ENCODE assay signal across 26 mouse cellular contexts in the genomic region with DNA sequence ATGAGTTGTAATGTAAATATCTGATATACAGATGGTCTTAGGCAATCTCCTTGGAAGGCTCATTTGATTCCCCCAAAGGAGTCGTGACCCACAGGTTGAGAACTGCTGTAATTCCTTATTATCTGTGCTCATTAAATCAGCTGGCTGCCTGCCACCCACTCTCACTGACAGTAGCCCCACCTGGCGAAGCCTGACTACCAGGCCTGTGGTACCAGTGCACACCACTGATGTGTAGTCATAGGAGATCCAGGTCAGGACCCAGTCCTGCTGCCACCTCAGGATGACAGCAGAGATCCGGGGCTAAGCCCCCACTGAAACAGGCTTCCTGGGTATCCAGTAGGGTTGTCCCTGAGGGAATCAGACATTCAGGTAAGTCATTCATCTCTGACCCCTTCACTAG. TPM values are rescaled to one million over a fixed set of nuclear protein-coding genes. Genes with fewer than 3 reads are reported as not detected.
DNase-seq lines count a peak whose midpoint lies in the region; ATAC-seq and TF ChIP-seq lines count a peak whose summit lies in the region.
"Had no signal": no experiment of that assay in that cellular context is flagged by ENCODE, and none has a peak within 500 bp of the region (broad histone marks: within the 10 kb centered on the region; RNA-seq: fewer than 3 reads in every experiment).

No protein-coding gene starts in this region.

- DNase-seq in embryonic facial prominence, embryonic 14.5 days (ENCODE audit: low spot score) = peak; percentile 26
- no peak for DNase-seq in embryonic facial prominence, embryonic 10.5 days (ENCODE audit: low spot score)
- no peak for DNase-seq in heart, embryonic 10.5 days (ENCODE audit: low spot score)
- DNase-seq in hindbrain, postnatal 0 days (ENCODE audit: low spot score) = peak; percentile 32
- DNase-seq in hindbrain, embryonic 14.5 days (ENCODE audit: low spot score) = no peak
- DNase-seq in midbrain, postnatal 0 days (ENCODE audit: low spot score) = peak; percentile 37
- DNase-seq in midbrain, embryonic 10.5 days (ENCODE audit: low spot score) = no peak
- DNase-seq: adrenal gland, postnatal 10 days; adrenal gland, postnatal 36 days; B cell, adult 2 months; cerebellum, adult 11 months; cerebellum, adult 2 months; gastrocnemius, postnatal 25 days; heart, postnatal 4 days; kidney, adult 11 months; kidney, adult 8-10 months had no signal

- H3K9ac ChIP-seq in embryonic facial prominence, embryonic 14.5 days (ENCODE audit: low read depth, low read length) = no peak overlapping the region
- H3K9ac ChIP-seq in heart, embryonic 14.5 days (ENCODE audit: low read length) = 0 out of 2 replicates have a peak overlapping the region, but pooled peaks have one; percentile 10
- H3K9ac ChIP-seq in hindbrain, postnatal 0 days (replicated peaks; ENCODE audit: low read length) = no peak overlapping the region
- no peak overlapping the region for H3K9ac ChIP-seq in hindbrain, embryonic 14.5 days
- no peak overlapping the region for H3K9ac ChIP-seq in midbrain, postnatal 0 days (replicated peaks; ENCODE audit: low read length, poor library complexity, severe bottlenecking)
- H3K9ac ChIP-seq: embryonic facial prominence, embryonic 12.5 days; forebrain, embryonic 12.5 days; forebrain, embryonic 15.5 days; hindbrain, embryonic 15.5 days; intestine, embryonic 15.5 days had no signal

- no peaks in the 10 kb centered on the region for H3K9me3 ChIP-seq in embryonic facial prominence, embryonic 14.5 days (ENCODE audit: control insufficient read depth, low read length)
- H3K9me3 ChIP-seq in embryonic facial prominence, embryonic 10.5 days = no peaks in the 10 kb centered on the region
- no peaks in the 10 kb centered on the region for H3K9me3 ChIP-seq in heart, embryonic 14.5 days (ENCODE audit: control insufficient read depth, low read length)
- no peaks in the 10 kb centered on the region for H3K9me3 ChIP-seq in heart, embryonic 10.5 days
- H3K9me3 ChIP-seq in hindbrain, postnatal 0 days (ENCODE audit: low read length) = no peaks in the 10 kb centered on the region
- no peaks in the 10 kb centered on the region for H3K9me3 ChIP-seq in hindbrain, embryonic 14.5 days (ENCODE audit: control insufficient read depth, low read length)
- no peaks in the 10 kb centered on the region for H3K9me3 ChIP-seq in midbrain, postnatal 0 days (ENCODE audit: low read length)
- no peaks in the 10 kb centered on the region for H3K9me3 ChIP-seq in midbrain, embryonic 10.5 days (replicated peaks)
- H3K9me3 ChIP-seq: embryonic facial prominence, embryonic 12.5 days; forebrain, embryonic 12.5 days; forebrain, embryonic 15.5 days; G1E; hindbrain, embryonic 15.5 days; intestine, embryonic 15.5 days had no signal

- no peak for TF ChIP-seq CTCF in hindbrain, postnatal 0 days (IDR thresholded peaks at IDR 0.05; ENCODE audit: low read depth)
- no peak for TF ChIP-seq CTCF in midbrain, postnatal 0 days (IDR thresholded peaks at IDR 0.05)

- no peak for ATAC-seq in embryonic facial prominence, embryonic 14.5 days (ENCODE audit: low read depth)
- ATAC-seq in heart, embryonic 14.5 days (ENCODE audit: insufficient number of reproducible peaks, insufficient read depth, low FRiP score, low read depth) = no peak
- ATAC-seq in hindbrain, postnatal 0 days = no peak
- ATAC-seq in hindbrain, embryonic 14.5 days (ENCODE audit: low FRiP score) = no peak
- no peak for ATAC-seq in midbrain, postnatal 0 days (ENCODE audit: low FRiP score)
- ATAC-seq: forebrain, embryonic 15.5 days; intestine, embryonic 15.5 days; Patski had no signal

- H3K36me3 ChIP-seq in embryonic facial prominence, embryonic 14.5 days (ENCODE audit: control insufficient read depth, insufficient read depth, low read length) = peaks cover 40% of the 10 kb centered on the region
- peaks cover 32% of the 10 kb centered on the region for H3K36me3 ChIP-seq in embryonic facial prominence, embryonic 10.5 days (replicated peaks)
- H3K36me3 ChIP-seq in heart, embryonic 14.5 days (ENCODE audit: control insufficient read depth, insufficient read depth, low read length) = peaks cover 32% of the 10 kb centered on the region
- H3K36me3 ChIP-seq in heart, embryonic 10.5 days = peaks cover 38% of the 10 kb centered on the region
- no peaks in the 10 kb centered on the region; the same call in 1 of the 2 replicates for H3K36me3 ChIP-seq in hindbrain, postnatal 0 days (ENCODE audit: insufficient read depth, low read length)
- peaks cover 23% of the 10 kb centered on the region for H3K36me3 ChIP-seq in hindbrain, embryonic 14.5 days (replicated peaks; ENCODE audit: control insufficient read depth, insufficient read depth)
- peaks cover 16% of the 10 kb centered on the region for H3K36me3 ChIP-seq in midbrain, postnatal 0 days (ENCODE audit: insufficient read depth, low read length)
- H3K36me3 ChIP-seq in midbrain, embryonic 10.5 days = peaks cover 39% of the 10 kb centered on the region
- H3K36me3 ChIP-seq: intestine, embryonic 15.5 days had no signal

- no peak overlapping the region for H3K27ac ChIP-seq in embryonic facial prominence, embryonic 14.5 days (replicated peaks; ENCODE audit: low read depth, low read length)
- no peak overlapping the region for H3K27ac ChIP-seq in embryonic facial prominence, embryonic 10.5 days (replicated peaks)
- peak overlapping the region; percentile 31 to 57; a peak in 2 of 4 replicates for H3K27ac ChIP-seq in heart, embryonic 14.5 days (replicated peaks in 1 of 2; ENCODE audit: control insufficient read depth in 1 of 2, insufficient read depth in 1 of 2, low read depth in 2 of 2, low read length in 2 of 2)
- H3K27ac ChIP-seq in heart, embryonic 10.5 days = no peak overlapping the region
- no peak overlapping the region for H3K27ac ChIP-seq in hindbrain, postnatal 0 days
- no peak overlapping the region for H3K27ac ChIP-seq in hindbrain, embryonic 14.5 days
- no peak overlapping the region for H3K27ac ChIP-seq in midbrain, postnatal 0 days (ENCODE audit: low read depth, low read length)
- H3K27ac ChIP-seq in midbrain, embryonic 10.5 days (replicated peaks) = no peak overlapping the region
- H3K27ac ChIP-seq: embryonic facial prominence, embryonic 12.5 days; forebrain, embryonic 12.5 days; forebrain, embryonic 15.5 days; hindbrain, embryonic 15.5 days; intestine, embryonic 15.5 days had no signal

- H3K4me1 ChIP-seq in embryonic facial prominence, embryonic 14.5 days (ENCODE audit: control insufficient read depth, insufficient read depth, low read length) = no peaks in the 10 kb centered on the region
- no peaks in the 10 kb centered on the region for H3K4me1 ChIP-seq in embryonic facial prominence, embryonic 10.5 days
- peaks cover 42 to 54% of the 10 kb centered on the region in 2 experiments for H3K4me1 ChIP-seq in heart, embryonic 14.5 days (ENCODE audit: control insufficient read depth in 2 of 2, insufficient read depth in 2 of 2, low read length in 2 of 2)
- H3K4me1 ChIP-seq in heart, embryonic 10.5 days = peaks cover 66% of the 10 kb centered on the region
- no peaks in the 10 kb centered on the region for H3K4me1 ChIP-seq in hindbrain, postnatal 0 days (ENCODE audit: insufficient read depth, low read length)
- H3K4me1 ChIP-seq in hindbrain, embryonic 14.5 days (replicated peaks; ENCODE audit: control insufficient read depth, insufficient read depth, low read length) = no peaks in the 10 kb centered on the region
- no peaks in the 10 kb centered on the region for H3K4me1 ChIP-seq in midbrain, postnatal 0 days (ENCODE audit: insufficient read depth, low read length)
- H3K4me1 ChIP-seq in midbrain, embryonic 10.5 days = no peaks in the 10 kb centered on the region
- H3K4me1 ChIP-seq: embryonic facial prominence, embryonic 12.5 days; forebrain, embryonic 12.5 days; intestine, embryonic 15.5 days had no signal

- no peak overlapping the region for H3K4me3 ChIP-seq in embryonic facial prominence, embryonic 14.5 days (ENCODE audit: low read depth, low read length)
- no peak overlapping the region for H3K4me3 ChIP-seq in embryonic facial prominence, embryonic 10.5 days
- H3K4me3 ChIP-seq in heart, embryonic 14.5 days (ENCODE audit: control insufficient read depth in 1 of 2, insufficient read depth in 1 of 2, low read depth in 1 of 2, low read length in 2 of 2) = no peak overlapping the region
- H3K4me3 ChIP-seq in heart, embryonic 10.5 days = no peak overlapping the region
- no peak overlapping the region for H3K4me3 ChIP-seq in hindbrain, postnatal 0 days (ENCODE audit: low read length)
- H3K4me3 ChIP-seq in hindbrain, embryonic 14.5 days (replicated peaks; ENCODE audit: low read length) = no peak overlapping the region
- H3K4me3 ChIP-seq in midbrain, postnatal 0 days (ENCODE audit: low read depth, low read length) = no peak overlapping the region
- H3K4me3 ChIP-seq in midbrain, embryonic 10.5 days = no peak overlapping the region
- H3K4me3 ChIP-seq: embryonic facial prominence, embryonic 12.5 days; erythroblast, embryonic 14.5 days; forebrain, embryonic 12.5 days; forebrain, embryonic 15.5 days; hindbrain, embryonic 15.5 days; intestine, embryonic 15.5 days had no signal

- 77% methylated on average over 3 of the region's 3 CpGs for whole genome bisulfite sequencing in embryonic facial prominence, embryonic 14.5 days
- 84% methylated on average over 3 of the region's 3 CpGs for WGBS in embryonic facial prominence, embryonic 10.5 days
- 77% methylated on average over 3 of the region's 3 CpGs for WGBS in heart, embryonic 14.5 days
- WGBS in heart, embryonic 10.5 days = 88% methylated on average over 3 of the region's 3 CpGs
- WGBS in hindbrain, postnatal 0 days = 54% methylated on average over 3 of the region's 3 CpGs
- 73% methylated on average over 3 of the region's 3 CpGs for WGBS in hindbrain, embryonic 14.5 days
- 82% methylated on average over 3 of the region's 3 CpGs for WGBS in midbrain, postnatal 0 days
- 76% methylated on average over 3 of the region's 3 CpGs for WGBS in midbrain, embryonic 10.5 days

- H3K27me3 ChIP-seq in embryonic facial prominence, embryonic 14.5 days (replicated peaks; ENCODE audit: control insufficient read depth, insufficient read depth, low read length) = no peaks in the 10 kb centered on the region
- H3K27me3 ChIP-seq in embryonic facial prominence, embryonic 10.5 days (replicated peaks; ENCODE audit: low read depth, poor library complexity, severe bottlenecking) = no peaks in the 10 kb centered on the region
- no peaks in the 10 kb centered on the region for H3K27me3 ChIP-seq in heart, embryonic 14.5 days (ENCODE audit: control insufficient read depth, insufficient read depth, low read length)
- H3K27me3 ChIP-seq in heart, embryonic 10.5 days (ENCODE audit: insufficient read depth, poor library complexity, severe bottlenecking) = no peaks in the 10 kb centered on the region
- H3K27me3 ChIP-seq in hindbrain, postnatal 0 days (ENCODE audit: insufficient read depth, low read length) = no peaks in the 10 kb centered on the region
- no peaks in the 10 kb centered on the region for H3K27me3 ChIP-seq in hindbrain, embryonic 14.5 days (ENCODE audit: control insufficient read depth, insufficient read depth, low read length)
- H3K27me3 ChIP-seq in midbrain, postnatal 0 days (ENCODE audit: insufficient read depth, low read length) = no peaks in the 10 kb centered on the region
- H3K27me3 ChIP-seq in midbrain, embryonic 10.5 days (ENCODE audit: low read depth, poor library complexity, severe bottlenecking) = no peaks in the 10 kb centered on the region
- H3K27me3 ChIP-seq: CH12.LX; embryonic facial prominence, embryonic 12.5 days; forebrain, embryonic 12.5 days; forebrain, embryonic 15.5 days; hindbrain, embryonic 15.5 days; intestine, embryonic 15.5 days; Patski had no signal

- no peak overlapping the region for H3K4me2 ChIP-seq in embryonic facial prominence, embryonic 14.5 days (ENCODE audit: low read depth, low read length)
- H3K4me2 ChIP-seq in heart, embryonic 14.5 days (ENCODE audit: low read length) = no peak overlapping the region
- no peak overlapping the region for H3K4me2 ChIP-seq in hindbrain, postnatal 0 days (ENCODE audit: low read depth, low read length)
- H3K4me2 ChIP-seq in hindbrain, embryonic 14.5 days (replicated peaks) = no peak overlapping the region
- no peak overlapping the region for H3K4me2 ChIP-seq in midbrain, postnatal 0 days (ENCODE audit: low read depth, low read length, poor library complexity, severe bottlenecking)
- H3K4me2 ChIP-seq: embryonic facial prominence, embryonic 12.5 days; forebrain, embryonic 12.5 days; forebrain, embryonic 15.5 days; hindbrain, embryonic 15.5 days; intestine, embryonic 15.5 days had no signal

RNA-seq across cellular contexts. Expression of a gene that starts 27.0 kb away (rescaled TPM):
- polyA plus RNA-seq in embryonic facial prominence, embryonic 14.5 days (2014; fragmentation: Nextera tagmentation; extraction: Ambion mirVana) = 45.6 and 49.2 TPM in 2 replicates
- 66.0 and 66.5 TPM in 2 replicates for polyA plus RNA-seq in embryonic facial prominence, embryonic 10.5 days (2016; fragmentation: Nextera tagmentation; extraction: Ambion mirVana)
- polyA plus RNA-seq in heart, embryonic 14.5 days (2014; fragmentation: Nextera tagmentation; extraction: Ambion mirVana) = 51.7 and 52.2 TPM in 2 replicates
- 44.7 and 51.8 TPM in 2 replicates for polyA plus RNA-seq in heart, embryonic 10.5 days (2016; fragmentation: Nextera tagmentation; extraction: Ambion mirVana)
- total RNA-seq in hindbrain, postnatal 0 days (2014; rRNA removed) = 185 and 190 TPM in 2 replicates
- polyA plus RNA-seq in hindbrain, postnatal 0 days (2015; fragmentation: Nextera tagmentation; extraction: Ambion mirVana) = 162 and 167 TPM in 2 replicates
- 213 TPM in 2 replicates for polyA plus RNA-seq in hindbrain, embryonic 14.5 days (2014; fragmentation: Nextera tagmentation; extraction: Ambion mirVana)
- 190 and 202 TPM in 2 replicates for total RNA-seq in midbrain, postnatal 0 days (2014; rRNA removed)
- polyA plus RNA-seq in midbrain, postnatal 0 days (2015; fragmentation: Nextera tagmentation; extraction: Ambion mirVana) = 181 and 183 TPM in 2 replicates
- polyA plus RNA-seq in midbrain, embryonic 10.5 days (2016; fragmentation: Nextera tagmentation; extraction: Ambion mirVana) = 48.6 and 66.5 TPM in 2 replicates
- polyA plus RNA-seq: erythroblast, embryonic 14.5 days; G1E had no signal

Comparison
In these comparisons a context has a peak if more than half of its experiments do, and no peak if none do; other contexts are left out.
1. DNase-seq: peak in embryonic facial prominence, embryonic 14.5 days (single experiment), hindbrain, postnatal 0 days (single experiment) and midbrain, postnatal 0 days (single experiment); none in embryonic facial prominence, embryonic 10.5 days (single experiment), heart, embryonic 10.5 days (single experiment), hindbrain, embryonic 14.5 days (single experiment) and midbrain, embryonic 10.5 days (single experiment).
2. H3K27ac ChIP-seq: peak in heart, embryonic 14.5 days (2 of 2); none in embryonic facial prominence, embryonic 14.5 days (single experiment), embryonic facial prominence, embryonic 10.5 days (single experiment), heart, embryonic 10.5 days (single experiment), hindbrain, postnatal 0 days (single experiment), hindbrain, embryonic 14.5 days (single experiment), midbrain, postnatal 0 days (single experiment) and midbrain, embryonic 10.5 days (single experiment).